Mouse (Mus musculus): Measurements from ENCODE around the gene Cyp2w1. TPM values are rescaled to one million over a fixed set of nuclear protein-coding genes. Genes with fewer than 3 reads are reported as not detected.

The Cyp2w1 gene
- total and polyA plus RNA-seq, 2 experiments from 2014 or later, result not detected

GRCm38 (mm10) chr5:139394399-139394798 lies 42.0 kb downstream of the Cyp2w1 start:
- no peak overlapping the region for H3K4me3 ChIP-seq (ENCODE audit: low read depth, low read length)
- H3K36me3 ChIP-seq (ENCODE audit: insufficient read depth, low read length), result peaks cover 3% of the 10 kb centered on the region; the same call in 1 of the 2 replicates
- ATAC-seq (ENCODE audit: low FRiP score), result no peak

GRCm38 (mm10) chr5:139395528-139395927 lies 43.1 kb downstream of the Cyp2w1 start:
- H3K27ac ChIP-seq (ENCODE audit: low read depth, low read length), result no peak overlapping the region
- H3K36me3 ChIP-seq (ENCODE audit: insufficient read depth, low read length), result peaks cover 3% of the 10 kb centered on the region; the same call in 1 of the 2 replicates
- ATAC-seq (ENCODE audit: low FRiP score), result no peak
- TF ChIP-seq CTCF (IDR thresholded peaks at IDR 0.05), result no peak
- no peak overlapping the region for H3K4me3 ChIP-seq (ENCODE audit: low read depth, low read length)
- 92% methylated on average over 4 of the region's 4 CpGs for WGBS
- H3K4me2 ChIP-seq (ENCODE audit: low read depth, low read length, poor library complexity, severe bottlenecking), result no peak overlapping the region
- H3K9ac ChIP-seq (replicated peaks; ENCODE audit: low read length, poor library complexity, severe bottlenecking), result no peak overlapping the region
- no peaks in the 10 kb centered on the region; the same call in 1 of the 2 replicates for H3K4me1 ChIP-seq (ENCODE audit: insufficient read depth, low read length)
- H3K9me3 ChIP-seq (ENCODE audit: low read length), result no peaks in the 10 kb centered on the region
- no peak for DNase-seq (ENCODE audit: low spot score)
- no peaks in the 10 kb centered on the region for H3K27me3 ChIP-seq (ENCODE audit: insufficient read depth, low read length)

More at GRCm38 (mm10) chr5:139394399-139394798, 42.0 kb downstream of the Cyp2w1 start:
- WGBS, result 54% methylated on average over 7 of the region's 7 CpGs
- H3K27ac ChIP-seq (ENCODE audit: low read depth, low read length), result no peak overlapping the region
- H3K27me3 ChIP-seq (ENCODE audit: insufficient read depth, low read length), result no peaks in the 10 kb centered on the region
- no peak overlapping the region for H3K4me2 ChIP-seq (ENCODE audit: low read depth, low read length, poor library complexity, severe bottlenecking)
- no peak for DNase-seq (ENCODE audit: low spot score)
- no peaks in the 10 kb centered on the region for H3K9me3 ChIP-seq (ENCODE audit: low read length)
- no peak overlapping the region for H3K9ac ChIP-seq (replicated peaks; ENCODE audit: low read length, poor library complexity, severe bottlenecking)
- TF ChIP-seq CTCF (IDR thresholded peaks at IDR 0.05), result no peak
- H3K4me1 ChIP-seq (ENCODE audit: insufficient read depth, low read length), result no peaks in the 10 kb centered on the region; the same call in 1 of the 2 replicates

DNA sequence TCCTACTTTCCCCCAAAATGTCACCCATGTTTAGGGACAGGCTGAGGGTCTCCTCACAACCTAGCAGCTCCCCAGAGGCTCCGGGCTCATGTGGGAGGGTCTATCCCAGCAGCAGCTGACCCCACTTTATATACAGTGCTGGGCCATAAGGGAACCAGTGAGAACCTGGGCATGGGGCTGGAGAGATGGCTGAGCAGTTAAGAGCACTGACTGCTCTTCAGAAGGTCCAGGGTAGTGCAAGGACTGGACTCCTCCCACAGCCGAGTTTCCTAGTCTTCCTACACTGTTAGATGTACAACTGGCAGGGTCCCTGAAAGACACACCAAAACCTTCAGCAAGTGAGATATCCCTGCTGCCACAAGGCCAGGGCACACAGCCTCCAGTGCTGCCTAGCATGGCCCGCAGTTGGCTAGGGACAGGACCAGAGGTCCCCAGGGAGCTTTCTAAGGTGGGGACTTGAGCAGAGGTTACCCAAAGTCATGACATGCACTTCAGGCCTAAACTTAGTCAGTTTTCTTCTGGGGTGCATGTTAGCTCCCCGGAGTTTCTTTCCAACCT lies 45.0 kb downstream of the Cyp2w1 start:
- no peaks in the 10 kb centered on the region for H3K4me1 ChIP-seq (ENCODE audit: insufficient read depth, low read length)
- no peak for TF ChIP-seq CTCF (IDR thresholded peaks at IDR 0.05)
- DNase-seq (ENCODE audit: low spot score) (no peak), ATAC-seq (ENCODE audit: low FRiP score) (no peak)
- H3K36me3 ChIP-seq (ENCODE audit: insufficient read depth, low read length), result peaks cover 3% of the 10 kb centered on the region; the same call in 1 of the 2 replicates
- no peaks in the 10 kb centered on the region for H3K9me3 ChIP-seq (ENCODE audit: low read length)
- H3K4me2 ChIP-seq (ENCODE audit: low read depth, low read length, poor library complexity, severe bottlenecking), result no peak overlapping the region
- H3K9ac ChIP-seq (replicated peaks; ENCODE audit: low read length, poor library complexity, severe bottlenecking), result no peak overlapping the region
- 95% methylated on average over 4 of the region's 4 CpGs for WGBS
- no peaks in the 10 kb centered on the region for H3K27me3 ChIP-seq (ENCODE audit: insufficient read depth, low read length)
- H3K27ac ChIP-seq (ENCODE audit: low read depth, low read length), result no peak overlapping the region
- no peak overlapping the region for H3K4me3 ChIP-seq (ENCODE audit: low read depth, low read length)

DNA sequence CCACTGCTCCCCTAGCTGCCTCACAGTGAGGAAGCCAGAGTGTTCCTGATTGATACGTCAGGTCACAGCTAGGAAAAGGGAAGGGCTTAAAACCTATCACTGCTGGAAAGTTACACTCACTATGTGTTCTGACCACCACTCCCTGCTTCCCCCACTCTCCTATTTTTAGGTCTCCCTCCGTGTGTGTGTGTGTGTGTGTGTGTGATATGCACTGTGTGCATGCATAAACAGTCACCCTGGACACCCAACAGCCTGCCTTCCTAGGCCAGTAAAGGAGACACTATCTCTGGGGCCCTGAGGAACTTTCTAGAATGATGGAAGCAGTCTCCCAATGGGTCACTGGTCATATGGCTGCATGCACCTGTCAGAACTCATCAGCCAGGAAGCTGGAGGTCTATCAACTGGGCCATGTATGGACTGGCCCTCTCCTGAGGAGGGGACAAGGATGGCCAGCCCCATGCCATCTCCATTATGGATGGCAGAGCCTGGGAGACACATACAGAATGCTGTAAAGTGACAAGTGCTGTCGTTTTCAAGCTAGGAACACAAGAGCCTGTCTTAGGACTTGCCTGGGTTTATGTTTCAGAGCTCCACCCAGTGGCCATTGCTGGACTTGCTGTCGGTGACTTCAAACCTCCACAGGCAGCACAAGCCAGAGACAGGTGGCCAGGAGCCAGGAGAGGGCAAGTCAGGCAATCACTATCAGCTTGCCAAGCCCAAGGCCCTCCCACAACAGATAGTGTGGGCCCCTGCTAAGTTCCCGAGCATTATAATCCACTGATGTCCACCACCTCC lies 45.7 kb downstream of the Cyp2w1 start:
- Histone ChIP-seq H3K27me3 (ENCODE audit: insufficient read depth, low read length) (no peaks in the 10 kb centered on the region), H3K4me1 (ENCODE audit: insufficient read depth, low read length) (no peaks in the 10 kb centered on the region), H3K27ac (ENCODE audit: low read depth, low read length) (no peak overlapping the region), H3K9ac (replicated peaks; ENCODE audit: low read length, poor library complexity, severe bottlenecking) (no peak overlapping the region), H3K4me2 (ENCODE audit: low read depth, low read length, poor library complexity, severe bottlenecking) (no peak overlapping the region), H3K9me3 (ENCODE audit: low read length) (no peaks in the 10 kb centered on the region), H3K4me3 (ENCODE audit: low read depth, low read length) (no peak overlapping the region), H3K36me3 (ENCODE audit: insufficient read depth, low read length) (no peaks in the 10 kb centered on the region)
- peak; percentile 92 for TF ChIP-seq CTCF (IDR thresholded peaks at IDR 0.05)
- ATAC-seq (ENCODE audit: low FRiP score) (peak; percentile 66; the same call in 1 of the 2 replicates), DNase-seq (ENCODE audit: low spot score) (peak; percentile 92)
- 37% methylated on average over 5 of the region's 5 CpGs for WGBS

- DNase-seq (ENCODE audit: low spot score) (no peak), ATAC-seq (ENCODE audit: low FRiP score) (no peak)
- Histone ChIP-seq H3K27me3 (ENCODE audit: insufficient read depth, low read length) (no peaks in the 10 kb centered on the region), H3K9me3 (ENCODE audit: low read length) (no peaks in the 10 kb centered on the region), H3K4me3 (ENCODE audit: low read depth, low read length) (no peak overlapping the region), H3K4me1 (ENCODE audit: insufficient read depth, low read length) (no peaks in the 10 kb centered on the region), H3K36me3 (ENCODE audit: insufficient read depth, low read length) (no peaks in the 10 kb centered on the region), H3K9ac (replicated peaks; ENCODE audit: low read length, poor library complexity, severe bottlenecking) (no peak overlapping the region), H3K27ac (ENCODE audit: low read depth, low read length) (no peak overlapping the region), H3K4me2 (ENCODE audit: low read depth, low read length, poor library complexity, severe bottlenecking) (no peak overlapping the region)
- TF ChIP-seq CTCF (IDR thresholded peaks at IDR 0.05), result no peak
- WGBS, result 82% methylated on average over 5 of the region's 5 CpGs
Measured at GRCm38 (mm10) chr5:139398786-139399185, 46.4 kb downstream of the Cyp2w1 start.

- DNase-seq (ENCODE audit: low spot score), result no peak
Measured at GRCm38 (mm10) chr5:139399991-139400390, 47.6 kb downstream of the Cyp2w1 start.

More at GRCm38 (mm10) chr5:139399991-139400390, 47.6 kb downstream of the Cyp2w1 start:
- Histone ChIP-seq H3K27ac (ENCODE audit: low read depth, low read length) (no peak overlapping the region), H3K9me3 (ENCODE audit: low read length) (no peaks in the 10 kb centered on the region), H3K4me1 (ENCODE audit: insufficient read depth, low read length) (no peaks in the 10 kb centered on the region), H3K36me3 (ENCODE audit: insufficient read depth, low read length) (no peaks in the 10 kb centered on the region), H3K9ac (replicated peaks; ENCODE audit: low read length, poor library complexity, severe bottlenecking) (no peak overlapping the region), H3K4me3 (ENCODE audit: low read depth, low read length) (no peak overlapping the region), H3K4me2 (ENCODE audit: low read depth, low read length, poor library complexity, severe bottlenecking) (no peak overlapping the region), H3K27me3 (ENCODE audit: insufficient read depth, low read length) (no peaks in the 10 kb centered on the region)
- TF ChIP-seq CTCF (IDR thresholded peaks at IDR 0.05), result no peak
- WGBS, result 86% methylated on average over 14 of the region's 14 CpGs
- ATAC-seq (ENCODE audit: low FRiP score), result no peak

Data from midbrain, postnatal 0 days (tissue).